Mouse (Mus musculus): ENCODE results near the gene Parp6.

- TF ChIP-seq SIN3A (IDR thresholded peaks at IDR 0.05; ENCODE audit: low read length) (no peak), RAD21 (IDR thresholded peaks at IDR 0.05; ENCODE audit: low read depth, low read length) (no peak), HCFC1 (IDR thresholded peaks at IDR 0.05; ENCODE audit: low read depth, low read length) (no peak), USF1 (IDR thresholded peaks at IDR 0.05; ENCODE audit: low read depth, low read length) (no peak), CTCF (conservative IDR thresholded peaks at IDR 0.05 in 1 of 2, IDR thresholded peaks at IDR 0.05 in 1 of 2; ENCODE audit: low read depth in 2 of 2, low read length in 2 of 2) (no peak), EP300 (IDR thresholded peaks at IDR 0.05; ENCODE audit: low read length) (no peak)
These were observed 46.9 kb downstream of the Parp6 start for GRCm38 (mm10) chr9:59663957-59664356.

All from CH12.LX (cell line).